ENCODE assay signal across 28 mouse cellular contexts in the genomic region with DNA sequence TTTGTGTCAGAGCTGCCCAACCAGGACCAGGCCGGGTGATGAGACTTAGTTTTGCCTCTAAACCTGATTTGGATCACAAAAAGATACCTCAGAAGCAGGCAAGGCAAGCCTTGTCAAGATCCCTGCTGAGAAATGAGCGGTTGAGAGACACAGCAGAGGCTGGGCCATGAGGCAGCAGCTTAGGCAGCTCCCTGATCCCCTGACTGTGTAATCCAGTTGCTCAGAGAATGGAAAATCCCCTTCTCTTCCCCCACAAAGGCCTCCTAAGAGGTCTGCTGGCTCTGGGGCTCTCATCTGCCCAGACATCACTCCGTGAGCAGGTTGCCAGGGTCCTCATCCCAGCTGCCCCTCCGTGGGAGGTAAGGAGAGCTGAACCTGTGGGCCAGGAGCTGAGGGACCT. TPM values are rescaled to one million over a fixed set of nuclear protein-coding genes. Genes with fewer than 3 reads are reported as not detected.
DNase-seq lines count a peak whose midpoint lies in the region; ATAC-seq lines count a peak whose summit lies in the region.
"Had no signal": no experiment of that assay in that cellular context is flagged by ENCODE, and none has a peak within 500 bp of the region (broad histone marks: within the 10 kb centered on the region; RNA-seq: fewer than 3 reads in every experiment).

No protein-coding gene starts in this region.

- no peaks in the 10 kb centered on the region for H3K36me3 ChIP-seq in forebrain, embryonic 10.5 days (replicated peaks)
- no peaks in the 10 kb centered on the region for H3K36me3 ChIP-seq in forebrain, embryonic 14.5 days (ENCODE audit: control insufficient read depth, insufficient read depth, low read length)
- H3K36me3 ChIP-seq in midbrain, embryonic 11.5 days (ENCODE audit: control insufficient read depth, insufficient read depth, low read length) = no peaks in the 10 kb centered on the region
- H3K36me3 ChIP-seq in midbrain, embryonic 15.5 days (replicated peaks) = no peaks in the 10 kb centered on the region
- H3K36me3 ChIP-seq in midbrain, embryonic 14.5 days (ENCODE audit: control insufficient read depth, insufficient read depth, low read length) = peaks cover 17% of the 10 kb centered on the region; the same call in 1 of the 2 replicates
- H3K36me3 ChIP-seq: embryonic facial prominence, embryonic 12.5 days; G1E; heart, embryonic 10.5 days; heart, embryonic 15.5 days; limb, embryonic 12.5 days; liver, embryonic 15.5 days; stomach, embryonic 15.5 days had no signal

- ATAC-seq in forebrain, embryonic 14.5 days = no peak
- no peak for ATAC-seq in midbrain, embryonic 11.5 days (ENCODE audit: low FRiP score)
- ATAC-seq in midbrain, embryonic 15.5 days (replicated peaks) = no peak
- no peak for ATAC-seq in midbrain, embryonic 14.5 days (ENCODE audit: low FRiP score, low TSS enrichment)

- H3K9ac ChIP-seq in forebrain, embryonic 14.5 days (ENCODE audit: low read length) = no peak overlapping the region
- no peak overlapping the region for H3K9ac ChIP-seq in midbrain, embryonic 11.5 days (ENCODE audit: low read length)
- H3K9ac ChIP-seq in midbrain, embryonic 15.5 days = no peak overlapping the region
- H3K9ac ChIP-seq in midbrain, embryonic 14.5 days (replicated peaks; ENCODE audit: low read length) = no peak overlapping the region
- H3K9ac ChIP-seq: embryonic facial prominence, embryonic 12.5 days; heart, embryonic 15.5 days; limb, embryonic 12.5 days; liver, embryonic 15.5 days; lung, embryonic 14.5 days; stomach, embryonic 15.5 days had no signal

- H3K27me3 ChIP-seq in forebrain, embryonic 10.5 days (ENCODE audit: poor library complexity, severe bottlenecking) = peaks cover 82% of the 10 kb centered on the region
- H3K27me3 ChIP-seq in forebrain, embryonic 14.5 days (replicated peaks; ENCODE audit: control insufficient read depth, insufficient read depth, low read length) = peaks cover 70% of the 10 kb centered on the region
- H3K27me3 ChIP-seq in midbrain, embryonic 11.5 days (ENCODE audit: control insufficient read depth, insufficient read depth, low read length) = no peaks in the 10 kb centered on the region; the same call in 1 of the 2 replicates
- H3K27me3 ChIP-seq in midbrain, embryonic 15.5 days (replicated peaks) = no peaks in the 10 kb centered on the region
- H3K27me3 ChIP-seq in midbrain, embryonic 14.5 days (ENCODE audit: control insufficient read depth, insufficient read depth, low read length) = no peaks in the 10 kb centered on the region
- H3K27me3 ChIP-seq: stomach, embryonic 15.5 days had no signal

- no peak overlapping the region for H3K4me2 ChIP-seq in forebrain, embryonic 14.5 days (ENCODE audit: low read length)
- H3K4me2 ChIP-seq in midbrain, embryonic 11.5 days = no peak overlapping the region; the same call in 1 of the 2 replicates
- no peak overlapping the region for H3K4me2 ChIP-seq in midbrain, embryonic 15.5 days
- H3K4me2 ChIP-seq in midbrain, embryonic 14.5 days (ENCODE audit: low read length) = no peak overlapping the region
- H3K4me2 ChIP-seq: embryonic facial prominence, embryonic 12.5 days; heart, embryonic 15.5 days; limb, embryonic 12.5 days; liver, embryonic 15.5 days; lung, embryonic 14.5 days; stomach, embryonic 15.5 days had no signal

- no peak overlapping the region for H3K4me3 ChIP-seq in forebrain, embryonic 10.5 days
- no peak overlapping the region for H3K4me3 ChIP-seq in forebrain, embryonic 14.5 days (ENCODE audit: low read depth, low read length)
- no peak overlapping the region for H3K4me3 ChIP-seq in midbrain, embryonic 11.5 days (ENCODE audit: low read depth, low read length)
- no peak overlapping the region for H3K4me3 ChIP-seq in midbrain, embryonic 15.5 days
- no peak overlapping the region for H3K4me3 ChIP-seq in midbrain, embryonic 14.5 days (replicated peaks; ENCODE audit: low read depth, low read length)
- H3K4me3 ChIP-seq: embryonic facial prominence, embryonic 12.5 days; heart, embryonic 10.5 days; heart, embryonic 15.5 days; limb, embryonic 12.5 days; liver, embryonic 15.5 days; stomach, embryonic 15.5 days had no signal

- no peak for DNase-seq in forebrain, embryonic 10.5 days (ENCODE audit: extremely low spot score, low spot score)
- no peak for DNase-seq in forebrain, embryonic 14.5 days (ENCODE audit: low spot score)
- DNase-seq in midbrain, embryonic 11.5 days (ENCODE audit: low spot score, missing footprints) = peak; percentile 82
- DNase-seq in midbrain, embryonic 14.5 days = peak; percentile 45
- DNase-seq in retina, postnatal 1 day = peak; percentile 66
- DNase-seq in testis, postnatal 10 days (ENCODE audit: low spot score) = no peak
- DNase-seq in right cerebral cortex, postnatal 14 days = no peak
- DNase-seq: adrenal gland, adult 8-10 months; cerebellum, adult 8-10 months; cerebellum, postnatal 25 days; gastrocnemius, postnatal 25 days; heart, adult 11 months; heart, postnatal 36 days; kidney, adult 11 months; kidney, postnatal 14 days; lung, embryonic 14.5 days; lung, postnatal 14 days; thymus, postnatal 14 days had no signal

- peak overlapping the region; percentile 48; the same call in 1 of the 2 replicates for H3K27ac ChIP-seq in forebrain, embryonic 10.5 days
- H3K27ac ChIP-seq in forebrain, embryonic 14.5 days (ENCODE audit: low read depth, low read length) = no peak overlapping the region
- H3K27ac ChIP-seq in midbrain, embryonic 11.5 days (ENCODE audit: low read depth, low read length) = no peak overlapping the region
- H3K27ac ChIP-seq in midbrain, embryonic 15.5 days = no peak overlapping the region
- peak overlapping the region; percentile 62; the same call in 1 of the 2 replicates for H3K27ac ChIP-seq in midbrain, embryonic 14.5 days (replicated peaks; ENCODE audit: low read depth, low read length)
- H3K27ac ChIP-seq: embryonic facial prominence, embryonic 12.5 days; heart, embryonic 10.5 days; heart, embryonic 15.5 days; limb, embryonic 12.5 days; liver, embryonic 15.5 days; stomach, embryonic 15.5 days had no signal

- no peaks in the 10 kb centered on the region for H3K9me3 ChIP-seq in forebrain, embryonic 10.5 days
- H3K9me3 ChIP-seq in forebrain, embryonic 14.5 days (replicated peaks; ENCODE audit: control insufficient read depth, low read length) = no peaks in the 10 kb centered on the region
- no peaks in the 10 kb centered on the region for H3K9me3 ChIP-seq in midbrain, embryonic 11.5 days (ENCODE audit: control insufficient read depth, low read length)
- H3K9me3 ChIP-seq in midbrain, embryonic 15.5 days = no peaks in the 10 kb centered on the region
- H3K9me3 ChIP-seq in midbrain, embryonic 14.5 days (ENCODE audit: control insufficient read depth, low read length) = no peaks in the 10 kb centered on the region
- H3K9me3 ChIP-seq: embryonic facial prominence, embryonic 12.5 days; G1E; heart, embryonic 10.5 days; heart, embryonic 15.5 days; limb, embryonic 12.5 days; liver, embryonic 15.5 days; stomach, embryonic 15.5 days had no signal

- peaks cover 17% of the 10 kb centered on the region for H3K4me1 ChIP-seq in forebrain, embryonic 10.5 days
- no peaks in the 10 kb centered on the region for H3K4me1 ChIP-seq in forebrain, embryonic 14.5 days (ENCODE audit: control insufficient read depth, insufficient read depth, low read length)
- H3K4me1 ChIP-seq in midbrain, embryonic 11.5 days (ENCODE audit: control insufficient read depth, insufficient read depth, low read length) = peaks cover 13% of the 10 kb centered on the region
- H3K4me1 ChIP-seq in midbrain, embryonic 15.5 days = peaks cover 13% of the 10 kb centered on the region
- H3K4me1 ChIP-seq in midbrain, embryonic 14.5 days (ENCODE audit: control insufficient read depth, insufficient read depth, low read length) = peaks cover 11% of the 10 kb centered on the region
- H3K4me1 ChIP-seq: embryonic facial prominence, embryonic 12.5 days; heart, embryonic 15.5 days; limb, embryonic 12.5 days; liver, embryonic 15.5 days; stomach, embryonic 15.5 days had no signal

- WGBS in forebrain, embryonic 10.5 days = 8% methylated on average over 4 of the region's 4 CpGs
- WGBS in forebrain, embryonic 14.5 days = 4% methylated on average over 4 of the region's 4 CpGs
- 4% methylated on average over 4 of the region's 4 CpGs for WGBS in midbrain, embryonic 11.5 days
- 9% methylated on average over 4 of the region's 4 CpGs for WGBS in midbrain, embryonic 15.5 days
- 8% methylated on average over 4 of the region's 4 CpGs for WGBS in midbrain, embryonic 14.5 days

RNA-seq across cellular contexts. Expression of a gene that starts 14.6 kb away (rescaled TPM):
- 1.3 and 2.6 TPM in 2 replicates for polyA plus RNA-seq in forebrain, embryonic 10.5 days (2016; fragmentation: Nextera tagmentation; extraction: Ambion mirVana)
- 7.0 and 7.2 TPM in 2 replicates for polyA plus RNA-seq in forebrain, embryonic 14.5 days (2014; fragmentation: Nextera tagmentation; extraction: Ambion mirVana)
- 32.8 and 37.6 TPM in 2 replicates for polyA plus RNA-seq in midbrain, embryonic 11.5 days (2014; fragmentation: Nextera tagmentation; extraction: Ambion mirVana)
- polyA plus RNA-seq in midbrain, embryonic 15.5 days (2015; fragmentation: Nextera tagmentation; extraction: Ambion mirVana) = 36.8 and 43.3 TPM in 2 replicates
- 49.8 and 53.0 TPM in 2 replicates for polyA plus RNA-seq in midbrain, embryonic 14.5 days (2014; fragmentation: Nextera tagmentation; extraction: Ambion mirVana)
- polyA plus RNA-seq: G1E; heart, embryonic 15.5 days; limb, embryonic 12.5 days; liver, adult 2 months; lung, embryonic 14.5 days; urinary bladder, adult 2 months had no signal

RNA-seq across cellular contexts. Expression of a gene that starts 26.7 kb away (rescaled TPM):
- polyA plus RNA-seq in forebrain, embryonic 10.5 days (2016; fragmentation: Nextera tagmentation; extraction: Ambion mirVana) = 63.2 and 64.7 TPM in 2 replicates
- polyA plus RNA-seq in forebrain, embryonic 14.5 days (2014; fragmentation: Nextera tagmentation; extraction: Ambion mirVana) = 45.1 and 45.5 TPM in 2 replicates
- polyA plus RNA-seq in midbrain, embryonic 11.5 days (2014; fragmentation: Nextera tagmentation; extraction: Ambion mirVana) = 54.8 and 63.8 TPM in 2 replicates
- 49.2 and 53.2 TPM in 2 replicates for polyA plus RNA-seq in midbrain, embryonic 15.5 days (2015; fragmentation: Nextera tagmentation; extraction: Ambion mirVana)
- 41.6 and 46.3 TPM in 2 replicates for polyA plus RNA-seq in midbrain, embryonic 14.5 days (2014; fragmentation: Nextera tagmentation; extraction: Ambion mirVana)

Comparison
In these comparisons a context has a peak if more than half of its experiments do, and no peak if none do; other contexts are left out.
1. H3K27ac ChIP-seq: peak in forebrain, embryonic 10.5 days (single experiment) and midbrain, embryonic 14.5 days (single experiment); none in forebrain, embryonic 14.5 days (single experiment), midbrain, embryonic 11.5 days (single experiment) and midbrain, embryonic 15.5 days (single experiment).
2. DNase-seq: peak in midbrain, embryonic 11.5 days (single experiment), midbrain, embryonic 14.5 days (single experiment) and retina, postnatal 1 day (single experiment); none in forebrain, embryonic 10.5 days (single experiment), forebrain, embryonic 14.5 days (single experiment), testis, postnatal 10 days (single experiment) and right cerebral cortex, postnatal 14 days (single experiment).